Mouse (Mus musculus): ENCODE results near the gene Srp68. TPM values are rescaled to one million over a fixed set of nuclear protein-coding genes. Genes with fewer than 3 reads are reported as not detected.

Srp68 gene
- total and polyA plus RNA-seq, 3 experiments = 146 to 228 (median 180) TPM

- peaks cover 2 to 4% of the 10 kb centered on the region in 2 experiments; a peak in 2 of 4 replicates for H3K27me3 ChIP-seq (ENCODE audit: control insufficient read depth in 1 of 2, insufficient read depth in 2 of 2, low read length in 2 of 2)
These were observed 39.1 kb downstream of the Srp68 start for GRCm38 (mm10) chr11:116234901-116235300.

DNA sequence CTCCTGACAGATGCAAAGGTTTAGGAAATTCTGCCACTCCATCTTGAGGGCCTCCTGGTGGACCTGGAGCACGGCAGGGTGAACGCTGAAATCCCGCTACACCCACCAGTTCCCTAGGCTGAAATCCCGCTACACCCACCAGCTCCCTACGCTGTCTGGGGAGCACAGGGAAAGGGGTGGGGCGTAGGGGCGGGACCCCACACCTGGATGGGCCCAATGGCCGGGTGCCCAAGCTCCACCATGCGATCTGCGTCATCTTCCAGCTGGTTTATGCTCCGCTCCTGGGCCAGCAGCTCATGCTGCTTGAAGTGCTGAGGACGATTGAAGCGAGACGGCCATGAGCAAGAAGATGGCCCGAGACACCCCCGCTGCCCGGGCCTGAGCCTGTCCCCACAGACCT is 41.6 kb downstream of the Srp68 start:
- Histone ChIP-seq H3K9me3 (replicated peaks; ENCODE audit: insufficient read depth, low read length) (no peaks in the 10 kb centered on the region), H3K4me1 (ENCODE audit: control insufficient read depth in 1 of 2, insufficient read depth in 2 of 2, low read length in 2 of 2) (no peaks in the 10 kb centered on the region), H3K27ac (ENCODE audit: control insufficient read depth, low read depth, low read length) (no peak overlapping the region), H3K36me3 (ENCODE audit: control insufficient read depth in 1 of 2, insufficient read depth in 2 of 2, low read length in 2 of 2) (no peaks in the 10 kb centered on the region), H3K9ac (ENCODE audit: control insufficient read depth, low read depth, low read length, poor library complexity, severe bottlenecking) (no peak overlapping the region), H3K4me3 (ENCODE audit: control insufficient read depth in 1 of 2, insufficient read depth in 1 of 2, low read depth in 2 of 2, low read length in 2 of 2) (no peak overlapping the region), H3K27me3 (ENCODE audit: control insufficient read depth in 1 of 2, insufficient read depth in 2 of 2, low read length in 2 of 2) (no peaks in the 10 kb centered on the region), H3K79me2 (ENCODE audit: control insufficient read depth, insufficient read depth, low read length, poor library complexity) (no peaks in the 10 kb centered on the region)
- no peak for DNase-seq (ENCODE audit: low read depth, low spot score)
- TF ChIP-seq ZC3H11A (IDR thresholded peaks at IDR 0.05; ENCODE audit: low read depth, low read length) (no peak), NRF1 (IDR thresholded peaks at IDR 0.05; ENCODE audit: insufficient read depth, low read depth, low read length, poor library complexity, severe bottlenecking) (no peak), MAFK (IDR thresholded peaks at IDR 0.05; ENCODE audit: borderline replicate concordance, low read depth, low read length) (no peak), EP300 (IDR thresholded peaks at IDR 0.05; ENCODE audit: low read depth in 1 of 2, low read length in 2 of 2) (no peak), MXI1 (IDR thresholded peaks at IDR 0.05; ENCODE audit: low read depth, low read length) (no peak), ETS1 (IDR thresholded peaks at IDR 0.05; ENCODE audit: low read depth, low read length) (no peak), ELF1 (IDR thresholded peaks at IDR 0.05; ENCODE audit: low read depth, low read length) (no peak)

More at GRCm38 (mm10) chr11:116234901-116235300, 39.1 kb downstream of the Srp68 start:
- no peak overlapping the region for H3K4me3 ChIP-seq (ENCODE audit: control insufficient read depth in 1 of 2, insufficient read depth in 1 of 2, low read depth in 2 of 2, low read length in 2 of 2)
- no peaks in the 10 kb centered on the region for H3K9me3 ChIP-seq (replicated peaks; ENCODE audit: insufficient read depth, low read length)
- H3K4me1 ChIP-seq (ENCODE audit: control insufficient read depth in 1 of 2, insufficient read depth in 2 of 2, low read length in 2 of 2) = no peaks in the 10 kb centered on the region; a peak in 1 of 4 replicates
- H3K9ac ChIP-seq (ENCODE audit: control insufficient read depth, low read depth, low read length, poor library complexity, severe bottlenecking) = no peak overlapping the region
- no peak for DNase-seq (ENCODE audit: low read depth, low spot score)
- H3K79me2 ChIP-seq (ENCODE audit: control insufficient read depth, insufficient read depth, low read length, poor library complexity) = no peaks in the 10 kb centered on the region
- TF ChIP-seq USF2 (IDR thresholded peaks at IDR 0.05; ENCODE audit: borderline replicate concordance in 1 of 2, insufficient read depth in 1 of 2, low read depth in 1 of 2, low read length in 2 of 2) = no peak
- no peak for TF ChIP-seq JUND (IDR thresholded peaks at IDR 0.05; ENCODE audit: low read depth, low read length)
- TF ChIP-seq ELF1 (IDR thresholded peaks at IDR 0.05; ENCODE audit: low read depth, low read length) = no peak
- no peak for TF ChIP-seq MYB (IDR thresholded peaks at IDR 0.05; ENCODE audit: low read depth, low read length)
- TF ChIP-seq CHD2 (IDR thresholded peaks at IDR 0.05; ENCODE audit: low read length) = no peak
- TF ChIP-seq ZC3H11A (IDR thresholded peaks at IDR 0.05; ENCODE audit: low read depth, low read length) = no peak
- TF ChIP-seq RCOR1 (IDR thresholded peaks at IDR 0.05; ENCODE audit: low read depth, low read length) = no peak
- TF ChIP-seq HCFC1 (IDR thresholded peaks at IDR 0.05; ENCODE audit: low read depth, low read length) = no peak
- no peak for TF ChIP-seq RAD21 (IDR thresholded peaks at IDR 0.05; ENCODE audit: low read depth, low read length)
- no peak for TF ChIP-seq POLR2AphosphoS2 (IDR thresholded peaks at IDR 0.05; ENCODE audit: low read length)
- no peak for TF ChIP-seq CHD1 (IDR thresholded peaks at IDR 0.05; ENCODE audit: low read depth, low read length)
- no peaks in the 10 kb centered on the region for H3K36me3 ChIP-seq (ENCODE audit: control insufficient read depth in 1 of 2, insufficient read depth in 2 of 2, low read length in 2 of 2)
- H3K27ac ChIP-seq (ENCODE audit: control insufficient read depth, low read depth, low read length) = no peak overlapping the region
